Comparison of ENCODE assay signal across 13 mouse cellular contexts in the genomic region with DNA sequence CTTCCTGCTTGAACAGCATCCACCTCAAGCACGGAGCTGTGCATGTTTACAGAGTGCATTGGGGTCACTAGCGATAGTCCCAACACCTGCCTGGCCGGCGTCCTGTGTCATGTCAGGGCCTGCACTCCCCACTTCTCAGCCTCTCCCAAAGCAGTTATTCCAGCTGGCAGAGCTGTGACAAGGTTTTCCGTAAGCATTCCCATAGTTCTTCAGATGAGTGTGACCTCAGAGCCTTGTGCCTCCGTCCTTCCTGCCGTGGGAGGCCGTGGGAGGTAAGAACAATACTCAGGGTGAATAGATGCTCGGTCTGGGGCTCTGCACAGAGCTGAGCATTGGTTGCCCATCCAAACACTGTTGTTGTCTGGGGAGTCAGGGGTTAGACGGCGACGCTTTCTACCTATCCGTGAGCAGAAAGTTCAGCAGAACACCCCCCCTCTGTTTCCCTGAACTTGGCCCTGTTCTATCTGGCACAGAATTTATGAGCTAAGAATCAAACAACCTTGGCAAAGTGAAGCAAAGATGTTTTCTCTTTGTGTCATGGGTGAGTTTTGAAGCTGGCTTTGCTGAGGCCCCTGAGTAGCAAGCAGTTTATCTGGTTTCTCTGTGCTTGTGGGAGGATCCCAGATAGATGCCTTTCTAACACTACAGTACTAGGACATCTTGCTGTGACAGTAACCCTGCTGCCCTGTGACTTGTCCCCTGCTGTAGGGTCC. TPM values are rescaled to one million over a fixed set of nuclear protein-coding genes. Genes with fewer than 3 reads are reported as not detected.
DNase-seq lines count a peak whose midpoint lies in the region; ATAC-seq and TF ChIP-seq lines count a peak whose summit lies in the region.
"Had no signal": no experiment of that assay in that cellular context is flagged by ENCODE, and none has a peak within 500 bp of the region (broad histone marks: within the 10 kb centered on the region; RNA-seq: fewer than 3 reads in every experiment).

No protein-coding gene starts in this region.

- H3K36me3 ChIP-seq in heart, embryonic 13.5 days = peaks cover 19% of the 10 kb centered on the region
- H3K36me3 ChIP-seq: embryonic facial prominence, embryonic 12.5 days had no signal

- DNase-seq in heart, postnatal 14 days = no peak
- no peak for DNase-seq in left cerebral cortex, adult 2 months (ENCODE audit: extremely low spot score in 1 of 2, low spot score in 2 of 2)
- DNase-seq in left cerebral cortex, adult 8-10 months (ENCODE audit: low spot score in 2 of 2) = no peak
- DNase-seq in right cerebral cortex, postnatal 25 days = no peak
- DNase-seq: cerebellum, postnatal 10 days; lung, embryonic 14.5 days; right cerebral cortex, adult 18-20 months had no signal

- no peak overlapping the region for H3K4me3 ChIP-seq in heart, embryonic 13.5 days
- no peak overlapping the region for H3K4me3 ChIP-seq in left cerebral cortex, adult 2 months
- H3K4me3 ChIP-seq in brown adipose tissue, adult 24 weeks (ENCODE audit: insufficient read depth, low read depth, low read length) = no peak overlapping the region
- no peak overlapping the region for H3K4me3 ChIP-seq in olfactory bulb, adult 2 months (ENCODE audit: insufficient read depth, low read depth, low read length)
- H3K4me3 ChIP-seq: embryonic facial prominence, embryonic 12.5 days; limb, embryonic 12.5 days; midbrain, embryonic 12.5 days had no signal

- H3K9ac ChIP-seq in heart, embryonic 13.5 days = peak overlapping the region; percentile 44
- H3K9ac ChIP-seq: embryonic facial prominence, embryonic 12.5 days; lung, embryonic 14.5 days; midbrain, embryonic 12.5 days had no signal

- no peak for TF ChIP-seq POLR2A in olfactory bulb, adult 2 months (IDR thresholded peaks at IDR 0.05; ENCODE audit: insufficient read depth, low read depth, low read length)

- TF ChIP-seq CTCF in left cerebral cortex, adult 2 months (IDR thresholded peaks at IDR 0.05) = no peak
- no peak for TF ChIP-seq CTCF in olfactory bulb, adult 2 months (IDR thresholded peaks at IDR 0.05; ENCODE audit: insufficient read depth, low read depth, low read length)

- WGBS in heart, embryonic 13.5 days = 52% methylated on average over 13 of the region's 13 CpGs
- WGBS in olfactory bulb, adult 2 months = 65% methylated on average over 13 of the region's 13 CpGs

- intact Hi-C loops in heart, postnatal 14 days (cut with DNase I) = no loop called here
- intact Hi-C loops in left cerebral cortex, adult 2 months (cut with DNase I) = no loop called here

- H3K27ac ChIP-seq in heart, embryonic 13.5 days (replicated peaks) = peak overlapping the region; percentile 48
- 0 out of 2 replicates have a peak overlapping the region, but pooled peaks have one; percentile 13 for H3K27ac ChIP-seq in left cerebral cortex, adult 2 months
- H3K27ac ChIP-seq in brown adipose tissue, adult 24 weeks (replicated peaks; ENCODE audit: low read depth, low read length) = 0 out of 2 replicates have a peak overlapping the region, but pooled peaks have one; percentile 28
- H3K27ac ChIP-seq in olfactory bulb, adult 2 months (ENCODE audit: insufficient read depth, low read depth, low read length) = 0 out of 2 replicates have a peak overlapping the region, but pooled peaks have one; percentile 7
- H3K27ac ChIP-seq: embryonic facial prominence, embryonic 12.5 days; midbrain, embryonic 12.5 days had no signal

- no peak overlapping the region for H3K4me2 ChIP-seq in heart, embryonic 13.5 days
- H3K4me2 ChIP-seq: embryonic facial prominence, embryonic 12.5 days; limb, embryonic 12.5 days; lung, embryonic 14.5 days; midbrain, embryonic 12.5 days had no signal

- no peak for ATAC-seq in heart, embryonic 13.5 days (ENCODE audit: extremely low read depth, insufficient number of reproducible peaks, low FRiP score, low TSS enrichment)

- H3K9me3 ChIP-seq in heart, embryonic 13.5 days = no peaks in the 10 kb centered on the region
- H3K9me3 ChIP-seq: embryonic facial prominence, embryonic 12.5 days; limb, embryonic 12.5 days; midbrain, embryonic 12.5 days had no signal

- H3K27me3 ChIP-seq in heart, embryonic 13.5 days (replicated peaks) = no peaks in the 10 kb centered on the region
- H3K27me3 ChIP-seq: embryonic facial prominence, embryonic 12.5 days; limb, embryonic 12.5 days; midbrain, embryonic 12.5 days had no signal

- H3K4me1 ChIP-seq in heart, embryonic 13.5 days = peaks cover 87% of the 10 kb centered on the region
- peaks cover 52% of the 10 kb centered on the region for H3K4me1 ChIP-seq in brown adipose tissue, adult 24 weeks (ENCODE audit: control insufficient read depth, insufficient read depth, insufficient read length, low read length)
- peaks cover 29% of the 10 kb centered on the region for H3K4me1 ChIP-seq in olfactory bulb, adult 2 months (ENCODE audit: control insufficient read depth, insufficient read depth, low read length)

RNA-seq across cellular contexts. Expression of a gene that starts 34.0 kb away (rescaled TPM):
- 376 and 386 TPM in 2 replicates for polyA plus RNA-seq in heart, embryonic 13.5 days (2015; fragmentation: Nextera tagmentation; extraction: Ambion mirVana)
- total RNA-seq in heart, postnatal 14 days (2021) = 100 to 1,000 TPM; 418 to 433 TPM
- total RNA-seq in left cerebral cortex, adult 2 months (2021) = 100 to 1,000 TPM; 306 to 324 TPM
- 100 to 1,000 TPM; 310 to 345 (median 321) TPM for total RNA-seq in left cerebral cortex, adult 8-10 months (2022)
- polyA plus RNA-seq in brown adipose tissue, adult 24 weeks (2012; ENCODE audit: insufficient read depth, insufficient read length, missing spikeins) = 154 and 166 TPM in 2 replicates
- polyA plus RNA-seq in olfactory bulb, adult 2 months (2012; ENCODE audit: insufficient read depth, insufficient read length, low replicate concordance, missing spikeins) = 218 and 336 TPM in 2 replicates
